Mouse (Mus musculus) spleen, embryonic (tissue): ENCODE results near the gene Hmgn2.
"Not testable (repeated sequence)": the region's sequence is repeated elsewhere in the genome, so short reads cannot be mapped to it uniquely, and the experiment has no call there.

ENCODE experiments used
- CTCF ChIA-PET: fragments of 350-600 bp; sonication (Branson Sonifier 250); formaldehyde crosslinking; loops from one replicate; lab custom pipeline; 2022; lab: Charles Lee

Hmgn2 gene

GRCm38 (mm10) chr4:133968150-133968921, at the start of gene Hmgn2:
Hmgn2 (minus strand) TSS chr4:133968650.
- CTCF ChIA-PET, result no interaction called here

- CTCF ChIA-PET, result interaction anchor here (0.6 kb wide), 1 partner anchor 574 kb away, joined by 3 read pairs; no protein-coding TSS in a partner anchor
Measured at GRCm38 (mm10) chr4:134017201-134017865, 48.9 kb upstream of the Hmgn2 start.

- CTCF ChIA-PET, result interaction anchor here (0.6 kb wide), 1 partner anchor 573 kb away, joined by 3 read pairs; no protein-coding TSS in a partner anchor
Measured at GRCm38 (mm10) chr4:134016767-134017166, 48.3 kb upstream of the Hmgn2 start.

GRCm38 (mm10) chr4:134016208-134016607, 47.8 kb upstream of the Hmgn2 start:
- CTCF ChIA-PET, result interaction anchor here (0.6 kb wide), 1 partner anchor 573 kb away, joined by 3 read pairs; no protein-coding TSS in a partner anchor

- CTCF ChIA-PET, result no interaction called here
Measured at GRCm38 (mm10) chr4:134012858-134013528, 44.5 kb upstream of the Hmgn2 start.

GRCm38 (mm10) chr4:134011450-134012414, 43.3 kb upstream of the Hmgn2 start:
- CTCF ChIA-PET, result no interaction called here

- CTCF ChIA-PET, result interaction anchor here (0.7 kb wide), 1 partner anchor 55 kb away, joined by 3 read pairs; no protein-coding TSS in a partner anchor
Measured at GRCm38 (mm10) chr4:134009709-134010108, 41.3 kb upstream of the Hmgn2 start.

- CTCF ChIA-PET, result no interaction called here
Measured at GRCm38 (mm10) chr4:134006845-134007244, 38.4 kb upstream of the Hmgn2 start.

GRCm38 (mm10) chr4:134005581-134006358, 37.3 kb upstream of the Hmgn2 start:
- CTCF ChIA-PET, result no interaction called here

- CTCF ChIA-PET, result no interaction called here
Measured at GRCm38 (mm10) chr4:134002903-134003302, 34.5 kb upstream of the Hmgn2 start.

GRCm38 (mm10) chr4:134002246-134002645, 33.8 kb upstream of the Hmgn2 start:
- CTCF ChIA-PET, result interaction anchor here (1.0 kb wide), 1 partner anchor 122 kb away, joined by 5 read pairs; no protein-coding TSS in a partner anchor

GRCm38 (mm10) chr4:134001710-134002109, 33.3 kb upstream of the Hmgn2 start:
- CTCF ChIA-PET, result interaction anchor here (1.0 kb wide), 1 partner anchor 122 kb away, joined by 5 read pairs; no protein-coding TSS in a partner anchor

- CTCF ChIA-PET, result interaction anchor here (1.0 kb wide), 1 partner anchor 123 kb away, joined by 5 read pairs; no protein-coding TSS in a partner anchor
Measured at GRCm38 (mm10) chr4:134000466-134001438, 32.3 kb upstream of the Hmgn2 start, which contains the start of gene Dhdds. Dhdds (minus strand) TSS chr4:134000918.

GRCm38 (mm10) chr4:133994697-133995096, 26.2 kb upstream of the Hmgn2 start:
- CTCF ChIA-PET, result no interaction called here

- CTCF ChIA-PET, result no interaction called here
Measured at GRCm38 (mm10) chr4:133991087-133991660, 22.7 kb upstream of the Hmgn2 start.

GRCm38 (mm10) chr4:133990035-133990434, 21.6 kb upstream of the Hmgn2 start:
- CTCF ChIA-PET, result no interaction called here

- CTCF ChIA-PET, result not testable (repeated sequence)
Measured at GRCm38 (mm10) chr4:133988289-133988688, 19.8 kb upstream of the Hmgn2 start.

- CTCF ChIA-PET, result no interaction called here
Measured at GRCm38 (mm10) chr4:133982936-133983335, 14.5 kb upstream of the Hmgn2 start.
